Mouse (Mus musculus) liver, embryonic 14.5 days (tissue): ENCODE measurements around the gene As3mt. TPM values are rescaled to one million over a fixed set of nuclear protein-coding genes. Genes with fewer than 3 reads are reported as not detected.
"Not testable (repeated sequence)": the region's sequence is repeated elsewhere in the genome, so short reads cannot be mapped to it uniquely, and the experiment has no call there.

Source experiments
- ATAC-seq: fragments of 200-750 bp; cut with Nextera tagmentation; 2 replicates; pipeline ENCODE4 v1.8.0; 2017; ENCODE audit warnings: moderate number of reproducible peaks, mild to moderate bottlenecking, moderate library complexity; ENCODE audit not compliant: insufficient read depth
- DNase-seq, 3 experiments: peaks; one replicate each; pipeline ENCODE4 v3.0.0-alpha.2; 2012 to 2013; ENCODE audit warnings: low read depth in 3 of 3, low spot score in 3 of 3
- H3K27ac ChIP-seq: fragments of 300-500 bp; sonication (generic); 2 replicates; pipeline ENCODE4 v1.5.1; 2014; ENCODE audit warnings: moderate library complexity, mild to moderate bottlenecking, control low read depth, inconsistent platforms
- H3K27me3 ChIP-seq: fragments of 300-500 bp; sonication (generic); 2 replicates; pipeline ENCODE4 v1.6.1; 2014; ENCODE audit warnings: mild to moderate bottlenecking, low read length, moderate library complexity; ENCODE audit not compliant: control insufficient read depth, insufficient read depth
- H3K36me3 ChIP-seq: fragments of 300-500 bp; sonication (generic); replicated peaks from 2 replicates; pipeline ENCODE4 v1.6.1; 2014; ENCODE audit warnings: low read depth; ENCODE audit not compliant: control insufficient read depth, insufficient read depth
- H3K4me1 ChIP-seq, 2 experiments: fragments of 200-500 bp in 1 of 2; fragments of 300-500 bp in 1 of 2; sonication (generic) in 1 of 2; replicated peaks; 2 replicates each; pipeline ENCODE4 v1.6.1; 2012 to 2014; ENCODE audit warnings: antibody characterized with exemption in 1 of 2, inconsistent platforms in 1 of 2, low read length in 1 of 2; ENCODE audit not compliant: control insufficient read depth in 2 of 2, insufficient read depth in 2 of 2
- H3K4me2 ChIP-seq: fragments of 300-500 bp; sonication (generic); 2 replicates; pipeline ENCODE4 v1.6.1; 2014; ENCODE audit warnings: low read depth, mild to moderate bottlenecking, control low read depth, moderate library complexity
- H3K4me3 ChIP-seq, 2 experiments: fragments of 200-500 bp in 1 of 2; fragments of 300-500 bp in 1 of 2; sonication (generic) in 1 of 2; 2 replicates each; pipeline ENCODE4 v1.5.1; 2012 to 2014; ENCODE audit warnings: low read depth in 2 of 2, low read length in 2 of 2, mild to moderate bottlenecking in 2 of 2, control low read depth in 1 of 2, inconsistent platforms in 1 of 2, moderate library complexity in 1 of 2; ENCODE audit not compliant: insufficient read depth in 1 of 2
- H3K9ac ChIP-seq: fragments of 300-500 bp; sonication (generic); replicated peaks from 2 replicates; pipeline ENCODE4 v1.6.1; 2014; ENCODE audit warnings: mild to moderate bottlenecking, control low read depth, moderate library complexity
- H3K9me3 ChIP-seq: fragments of 300-500 bp; sonication (generic); 2 replicates; pipeline ENCODE4 v1.6.1; 2016; ENCODE audit warnings: low read length, mixed read lengths; ENCODE audit not compliant: control insufficient read depth
- CTCF ChIP-seq: IDR thresholded peaks from 2 replicates; pipeline ENCODE4 v1.5.1; 2016; ENCODE audit warnings: antibody characterized with exemption, low read depth, control low read depth
- EP300 ChIP-seq: IDR thresholded peaks from 2 replicates; pipeline ENCODE4 v1.6.1; 2016; ENCODE audit warnings: antibody characterized with exemption, low read depth
- WGBS: fragments of 180-500 bp; shearing (Covaris S2); extraction: QIAGEN DNeasy Blood & Tissue Kit; methylation state at CpG from one replicate; pipeline ENCODE4 v1.1.7; 2014; ENCODE audit not compliant: insufficient replicate concordance; 5-methylcytosine and 5-hydroxymethylcytosine counted together
- polyA plus RNA-seq, 2 experiments: library from polyadenylated mRNA; depleted of rRNA in 1 of 2; stranded (reverse) in 1 of 2; unstranded in 1 of 2; fragments of >200 nt; fragmentation: Nextera tagmentation in 1 of 2; extraction: Ambion mirVana in 1 of 2; gene quantifications; 2 replicates each; pipeline versions ENCODE4 v1.2.1 to v1.2.3; 2012 to 2014

As3mt gene
- polyA plus RNA-seq, 2 experiments: 5.1 to 12.8 TPM

DNA sequence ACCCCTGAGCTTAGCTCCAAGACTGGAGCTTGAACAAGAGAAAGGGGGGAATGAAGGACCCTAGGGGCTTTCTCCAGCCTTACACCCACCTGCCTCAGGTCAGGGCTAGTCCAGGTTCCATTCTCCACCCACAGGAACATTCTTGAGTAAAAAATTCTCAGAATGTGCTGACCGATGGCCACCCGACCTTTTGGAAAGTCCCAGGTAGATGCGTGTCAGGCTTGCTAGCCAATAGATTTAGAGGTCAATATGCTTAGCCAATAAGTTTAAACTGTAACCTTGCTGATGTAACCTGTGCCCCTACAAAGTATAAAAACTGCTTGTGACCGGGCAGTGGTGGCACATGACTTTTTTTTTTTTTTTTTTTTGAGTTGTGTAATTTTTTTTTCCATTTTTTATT lies 49.0 kb downstream of the As3mt start:
- Histone ChIP-seq H3K27ac (no peak overlapping the region), H3K4me3 (no peak overlapping the region), H3K9me3 (no peaks in the 10 kb centered on the region), H3K4me1 (no peaks in the 10 kb centered on the region), H3K36me3 (no peaks in the 10 kb centered on the region), H3K4me2 (no peak overlapping the region), H3K27me3 (peaks cover 9% of the 10 kb centered on the region), H3K9ac (no peak overlapping the region)
- ATAC-seq (no peak), DNase-seq (no peak)
- WGBS: 72% methylated on average over 4 of the region's 4 CpGs
- TF ChIP-seq EP300 (no peak), CTCF (no peak)

DNA sequence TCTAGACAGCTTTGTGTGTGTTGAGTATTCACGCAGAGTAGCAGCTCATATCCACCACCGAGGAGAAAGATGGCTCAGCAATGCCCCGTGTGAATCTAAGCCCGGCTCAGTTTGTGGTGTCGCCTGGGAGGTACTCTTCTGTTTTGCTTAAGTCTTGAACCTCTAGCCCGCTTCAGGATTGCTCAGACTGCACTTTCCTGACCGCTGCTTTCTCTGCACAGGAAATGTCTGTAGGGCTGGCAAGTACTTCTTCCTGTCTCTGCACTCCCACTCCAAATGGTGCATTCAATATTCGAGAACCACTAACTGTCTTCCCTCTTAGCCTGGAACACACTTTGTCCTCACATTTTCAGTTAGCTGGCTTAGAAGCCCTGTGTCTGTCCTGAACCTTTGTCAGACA lies 51.8 kb downstream of the As3mt start:
- Histone ChIP-seq H3K27me3 (peaks cover 21% of the 10 kb centered on the region), H3K4me3 (no peak overlapping the region), H3K9me3 (no peaks in the 10 kb centered on the region), H3K27ac (no peak overlapping the region), H3K4me1 (peaks cover 7% of the 10 kb centered on the region in 2 experiments), H3K36me3 (no peaks in the 10 kb centered on the region), H3K9ac (no peak overlapping the region), H3K4me2 (no peak overlapping the region)
- no peak for TF ChIP-seq EP300
- TF ChIP-seq CTCF: no peak
- no peak for DNase-seq
- no peak for ATAC-seq
- WGBS: 9% methylated on average over 8 of the region's 8 CpGs

- WGBS: 79% methylated on average over 10 of the region's 10 CpGs
- H3K4me1 ChIP-seq, ATAC-seq, H3K4me2 ChIP-seq, H3K9ac ChIP-seq, H3K36me3 ChIP-seq, H3K9me3 ChIP-seq, H3K27ac ChIP-seq, DNase-seq, H3K4me3 ChIP-seq: not testable (repeated sequence)
- peaks cover 21% of the 10 kb centered on the region for H3K27me3 ChIP-seq
These were observed 52.7 kb downstream of the As3mt start for GRCm38 (mm10) chr19:46759909-46760308.

DNA sequence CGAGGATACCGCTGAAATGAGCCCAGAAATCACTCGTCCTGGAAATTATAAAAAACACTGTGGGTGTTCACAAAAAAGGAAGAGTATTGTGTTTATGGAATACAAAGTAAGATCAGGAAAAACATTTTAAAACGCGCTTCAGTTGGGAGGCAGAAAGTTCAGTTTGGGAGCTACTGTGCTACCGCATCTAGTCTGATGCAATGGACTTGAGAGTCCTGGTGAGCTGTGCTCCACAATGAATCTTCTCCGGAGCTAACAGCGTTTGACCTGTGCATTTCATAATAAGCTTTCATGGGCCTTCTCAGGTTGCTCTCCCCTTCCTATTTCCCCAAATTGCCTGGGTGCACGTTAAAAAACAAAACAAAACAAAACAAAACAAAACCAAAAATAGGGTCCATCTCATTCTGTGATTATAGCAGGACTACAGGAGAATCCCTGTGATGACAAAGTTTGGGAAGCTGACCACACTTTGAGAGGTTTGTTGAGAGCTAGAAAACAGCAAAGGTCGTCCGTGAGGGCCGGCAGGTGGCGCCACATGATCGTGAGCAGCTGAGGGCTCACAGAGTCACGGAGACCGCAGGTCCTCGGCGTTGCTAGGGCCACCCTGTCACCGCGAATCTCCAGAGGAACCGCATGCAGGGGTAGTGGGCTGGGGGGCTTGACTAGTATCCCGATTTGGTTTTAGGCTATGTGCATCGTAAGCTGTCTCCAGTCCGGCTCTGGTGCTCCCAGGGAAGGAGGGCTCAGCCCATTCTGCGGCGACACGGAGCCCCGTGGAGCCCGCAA lies 53.3 kb downstream of the As3mt start:
- WGBS: 17% methylated on average over 29 of the region's 29 CpGs
- peak; percentile 67 for ATAC-seq
- Histone ChIP-seq H3K4me2 (peak overlapping the region; percentile 95), H3K36me3 (no peaks in the 10 kb centered on the region), H3K27ac (peak overlapping the region; percentile 49; the same call in 1 of the 2 replicates), H3K27me3 (peaks cover 21% of the 10 kb centered on the region), H3K4me1 (peaks cover 9 to 10% of the 10 kb centered on the region in 2 experiments), H3K9me3 (no peaks in the 10 kb centered on the region), H3K4me3 (peak overlapping the region; percentile 53 to 78), H3K9ac (no peak overlapping the region; the same call in 1 of the 2 replicates)
- DNase-seq: peak; percentile 68 to 77 (median 76)
- TF ChIP-seq EP300 (no peak), CTCF (peak; percentile 99)

DNA sequence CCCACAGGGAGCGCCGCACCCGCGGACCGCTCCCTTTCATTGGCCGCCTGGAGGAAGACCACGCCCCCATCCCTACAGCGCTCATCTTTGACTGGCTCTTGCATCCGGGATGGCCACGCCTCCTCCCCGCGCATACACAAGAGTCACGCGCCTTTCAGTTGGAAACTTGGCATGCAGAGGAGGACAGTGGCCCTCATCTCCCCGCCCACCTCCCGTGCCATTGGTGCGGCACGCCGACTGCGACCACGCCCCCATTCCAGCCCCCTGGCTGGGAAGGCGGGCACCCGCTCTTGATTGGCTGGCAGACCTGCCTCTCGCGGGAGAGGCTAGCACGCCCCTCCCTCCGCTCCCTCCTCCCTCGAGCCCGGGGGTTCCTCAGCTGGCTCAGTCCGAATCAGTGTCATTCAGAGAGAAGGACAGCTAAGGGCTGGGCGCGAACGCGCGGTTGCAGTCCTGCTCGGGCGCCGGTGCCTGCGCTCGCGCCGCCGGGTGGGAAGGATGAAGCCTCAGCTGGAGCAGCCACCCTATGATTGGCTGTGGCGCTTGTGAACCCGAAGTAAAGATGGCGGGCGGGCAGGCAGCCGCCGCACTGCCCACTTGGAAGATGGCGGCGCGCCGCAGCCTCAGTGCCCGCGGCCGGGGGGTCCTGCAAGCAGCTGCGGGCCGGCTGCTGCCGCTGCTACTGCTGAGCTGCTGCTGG lies 54.1 kb downstream of the As3mt start, which contains the start of gene Cnnm2:
TSS of gene Cnnm2 (plus strand) at position 350 of the 700 bp plus-strand sequence.
- Histone ChIP-seq H3K9ac (peak within 1 kb of the TSS; percentile 74), H3K27ac (peak within 1 kb of the TSS; percentile 49; the same call in 1 of the 2 replicates), H3K27me3 (peaks cover 21% of the 10 kb centered on the region), H3K4me3 (peak within 1 kb of the TSS; percentile 73 to 78), H3K4me2 (peak within 1 kb of the TSS; percentile 95), H3K36me3 (no peaks in the 10 kb centered on the region), H3K9me3 (no peaks in the 10 kb centered on the region), H3K4me1 (peaks cover 9 to 10% of the 10 kb centered on the region in 2 experiments)
- under 1% methylated on average over 59 of the region's 59 CpGs for WGBS
- peak; percentile 100 for DNase-seq
- peak; percentile 93 for ATAC-seq
- TF ChIP-seq CTCF (no peak), EP300 (no peak)
